28 mouse cellular contexts compared by ENCODE assay signal in the genomic region with DNA sequence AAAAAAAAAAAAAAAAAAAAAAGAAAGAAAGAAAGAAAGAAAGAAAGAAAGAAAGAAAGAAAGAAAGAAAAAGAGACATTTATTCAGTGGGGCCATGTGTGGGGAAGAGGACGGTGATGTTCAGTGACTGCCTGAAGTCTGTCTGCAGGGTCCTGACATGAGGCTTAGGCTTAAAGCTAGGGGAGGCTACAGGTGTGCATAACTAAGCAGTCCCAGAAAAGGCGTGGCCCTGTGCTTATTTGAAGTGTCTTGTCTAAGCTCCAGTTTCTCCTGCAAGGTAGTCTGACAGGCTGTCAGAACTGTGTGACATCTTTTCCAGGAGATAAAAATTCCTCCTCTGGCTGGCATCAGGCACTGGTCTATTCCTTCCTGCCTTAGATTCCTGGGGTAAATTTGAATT. TPM values are rescaled to one million over a fixed set of nuclear protein-coding genes. Genes with fewer than 3 reads are reported as not detected.
"Had no signal": no experiment of that assay in that cellular context is flagged by ENCODE, and none has a peak within 500 bp of the region (broad histone marks: within the 10 kb centered on the region; RNA-seq: fewer than 3 reads in every experiment).

No protein-coding gene starts in this region.

- H3K4me1 ChIP-seq: embryonic facial prominence, embryonic 12.5 days; forebrain, embryonic 10.5 days; forebrain, embryonic 12.5 days; forebrain, embryonic 13.5 days; forebrain, embryonic 15.5 days had no signal

- H3K27me3 ChIP-seq: embryonic facial prominence, embryonic 12.5 days; embryonic facial prominence, embryonic 13.5 days; embryonic facial prominence, embryonic 15.5 days; forebrain, embryonic 12.5 days; forebrain, embryonic 13.5 days; forebrain, embryonic 15.5 days had no signal

- ATAC-seq: forebrain, embryonic 13.5 days; forebrain, embryonic 14.5 days; forebrain, embryonic 15.5 days; forebrain, embryonic 16.5 days; forebrain, postnatal 0 days had no signal

- H3K4me3 ChIP-seq: embryonic facial prominence, embryonic 12.5 days; embryonic facial prominence, embryonic 13.5 days; embryonic facial prominence, embryonic 15.5 days; erythroblast, embryonic 14.5 days; forebrain, embryonic 10.5 days; forebrain, embryonic 12.5 days; forebrain, embryonic 13.5 days; forebrain, embryonic 15.5 days; gastrocnemius, adult 2 months; heart, adult 2 months had no signal

- H3K9me3 ChIP-seq: embryonic facial prominence, embryonic 12.5 days; embryonic facial prominence, embryonic 13.5 days; embryonic facial prominence, embryonic 15.5 days; forebrain, embryonic 10.5 days; forebrain, embryonic 12.5 days; forebrain, embryonic 13.5 days; forebrain, embryonic 15.5 days had no signal

- H3K9ac ChIP-seq: embryonic facial prominence, embryonic 12.5 days; embryonic facial prominence, embryonic 13.5 days; embryonic facial prominence, embryonic 15.5 days; forebrain, embryonic 12.5 days; forebrain, embryonic 13.5 days; forebrain, embryonic 15.5 days; forebrain, postnatal 0 days had no signal

- H3K36me3 ChIP-seq: embryonic facial prominence, embryonic 12.5 days; embryonic facial prominence, embryonic 13.5 days; embryonic facial prominence, embryonic 15.5 days; forebrain, embryonic 10.5 days; forebrain, embryonic 12.5 days; forebrain, embryonic 15.5 days had no signal

- H3K4me2 ChIP-seq: embryonic facial prominence, embryonic 12.5 days; embryonic facial prominence, embryonic 13.5 days; embryonic facial prominence, embryonic 15.5 days; forebrain, embryonic 12.5 days; forebrain, embryonic 13.5 days; forebrain, embryonic 15.5 days had no signal

- DNase-seq: cerebellum, adult 18-20 months; cerebellum, adult 2 months; cerebellum, adult 8-10 months; cerebellum, adult 9-10 months; cerebellum, adult 9-11 months; cerebellum, postnatal 10 days; cerebellum, postnatal 14 days; cerebellum, postnatal 25 days; cerebellum, postnatal 36 days; embryo, embryonic 11 days; forebrain, postnatal 0 days; gastrocnemius, adult 2 months; gastrocnemius, postnatal 10 days; gastrocnemius, postnatal 14 days; gastrocnemius, postnatal 25 days; gastrocnemius, postnatal 36 days; heart, adult 18-20 months; heart, adult 2 months had no signal

- H3K27ac ChIP-seq: embryonic facial prominence, embryonic 12.5 days; embryonic facial prominence, embryonic 13.5 days; embryonic facial prominence, embryonic 15.5 days; forebrain, embryonic 10.5 days; forebrain, embryonic 12.5 days; forebrain, embryonic 13.5 days; forebrain, embryonic 15.5 days; gastrocnemius, adult 2 months; heart, adult 2 months had no signal

RNA-seq across cellular contexts. Expression of gene Plekhg1, which starts 37.6 kb away (rescaled TPM):
- polyA plus RNA-seq: erythroblast, embryonic 14.5 days had no signal
